Mouse (Mus musculus) embryonic fibroblast, embryonic 13.5 days (primary cell): ENCODE measurements at regions not wholly inside any gene's neighbourhood (a gene's known extent, or its start where the extent isn't known, plus 50 kb on each side); places are given as distances from the start of the nearest gene placed in this dataset.

Source experiments
- CTCF ChIP-seq: IDR thresholded peaks from 2 replicates; pipeline ENCODE4 v1.5.1; 2011; ENCODE audit warnings: mild to moderate bottlenecking, control low read depth, low read length, moderate library complexity, borderline replicate concordance; ENCODE audit not compliant: insufficient read depth
- POLR2A ChIP-seq: IDR thresholded peaks from 2 replicates; pipeline ENCODE4 v1.6.1; 2011; ENCODE audit warnings: low read depth, mild to moderate bottlenecking, control low read depth, low read length, moderate library complexity

DNA sequence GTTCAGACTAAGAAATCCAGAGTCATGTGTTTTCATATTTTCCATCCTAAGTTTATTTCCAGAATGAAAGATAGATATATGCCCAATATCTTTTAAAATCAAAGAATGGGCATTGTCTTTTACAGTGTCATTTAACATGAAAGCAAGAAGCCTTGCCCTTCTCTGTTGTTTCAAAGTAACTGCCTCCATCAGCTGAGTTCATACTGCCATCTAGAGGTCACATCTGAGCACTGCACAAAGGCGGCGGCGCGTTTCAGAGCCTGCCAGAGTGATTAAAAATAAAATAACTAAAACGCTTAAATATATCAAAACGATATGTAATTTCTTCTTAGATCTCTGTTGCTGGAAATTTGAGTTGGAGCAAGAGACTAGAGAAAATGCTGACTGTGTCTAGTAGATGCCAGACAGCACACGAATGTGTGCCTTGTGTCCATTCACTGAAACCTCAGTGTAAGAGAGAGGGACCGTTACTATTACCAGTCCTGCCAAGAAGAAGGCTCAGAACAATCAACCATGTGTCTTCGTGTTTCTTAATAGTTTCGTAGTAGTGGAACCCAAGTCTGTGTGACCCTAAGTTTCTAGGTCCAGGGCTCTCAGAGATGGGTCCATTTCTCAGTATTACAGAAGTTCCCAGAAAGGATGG lies 123.0 kb upstream of the Daam1 start:
- TF ChIP-seq POLR2A = no peak
- TF ChIP-seq CTCF = peak; percentile 69; the same call in 1 of the 2 replicates
